20 mouse cellular contexts compared by ENCODE assay signal in the genomic region with DNA sequence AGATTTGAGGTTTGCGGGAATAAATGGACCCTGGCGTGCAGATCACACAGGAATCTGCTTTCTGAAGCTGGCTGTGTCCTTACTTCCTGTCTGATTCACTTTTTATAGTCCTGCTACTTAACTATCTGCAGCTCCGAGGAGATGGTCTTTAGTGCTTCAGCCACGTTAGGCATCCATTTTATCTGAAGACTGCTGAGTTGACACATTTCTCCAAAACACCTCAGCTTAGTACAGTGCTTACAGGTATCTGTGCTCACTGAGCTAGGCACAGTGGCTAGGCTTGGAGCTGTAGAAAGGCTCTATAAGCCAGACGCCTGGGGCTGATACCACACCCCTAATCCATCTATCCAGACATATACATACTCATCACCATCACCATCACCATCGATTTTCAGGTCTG. TPM values are rescaled to one million over a fixed set of nuclear protein-coding genes. Genes with fewer than 3 reads are reported as not detected.
A peak's percentile ranks its signal among the peaks of the same experiment; 100 is the strongest.
DNase-seq lines count a peak whose midpoint lies in the region; ATAC-seq and TF ChIP-seq lines count a peak whose summit lies in the region.
"Had no signal": no experiment of that assay in that cellular context is flagged by ENCODE, and none has a peak within 500 bp of the region (broad histone marks: within the 10 kb centered on the region; RNA-seq: fewer than 3 reads in every experiment).

No protein-coding gene starts in this region.

- no peak overlapping the region for H3K4me2 ChIP-seq in heart, embryonic 12.5 days
- no peak overlapping the region for H3K4me2 ChIP-seq in heart, embryonic 16.5 days (ENCODE audit: low read depth, low read length)
- no peak overlapping the region for H3K4me2 ChIP-seq in CH12.LX (ENCODE audit: insufficient read depth, low read depth, poor library complexity, severe bottlenecking)
- H3K4me2 ChIP-seq: embryonic facial prominence, embryonic 15.5 days; forebrain, embryonic 15.5 days; hindbrain, embryonic 15.5 days; kidney, embryonic 15.5 days had no signal

- TF ChIP-seq CTCF in CH12.LX (conservative IDR thresholded peaks at IDR 0.05 in 1 of 2, IDR thresholded peaks at IDR 0.05 in 1 of 2; ENCODE audit: low read depth in 2 of 2, low read length in 2 of 2), result no peak
- no peak for TF ChIP-seq CTCF in embryonic fibroblast, embryonic 13.5 days (IDR thresholded peaks at IDR 0.05; ENCODE audit: borderline replicate concordance, insufficient read depth, low read length)

- peak overlapping the region; percentile 20 for H3K27ac ChIP-seq in heart, embryonic 12.5 days (ENCODE audit: poor library complexity, severe bottlenecking)
- H3K27ac ChIP-seq in heart, embryonic 16.5 days (ENCODE audit: low read length), result peak overlapping the region; percentile 37
- no peak overlapping the region for H3K27ac ChIP-seq in CH12.LX (ENCODE audit: insufficient read depth, low read depth)
- peak overlapping the region; percentile 76 for H3K27ac ChIP-seq in embryonic fibroblast, embryonic 13.5 days (ENCODE audit: insufficient read depth, low read length)
- H3K27ac ChIP-seq: embryonic facial prominence, embryonic 15.5 days; forebrain, embryonic 15.5 days; hindbrain, embryonic 15.5 days had no signal

- DNase-seq in heart, postnatal 4 days, result no peak
- no peak for DNase-seq in heart, adult 11 months
- no peak for DNase-seq in CH12.LX (ENCODE audit: extremely low read depth)
- DNase-seq in adrenal gland, postnatal 36 days, result no peak
- DNase-seq: adrenal gland, postnatal 14 days; embryo, embryonic 11 days; gastrocnemius, postnatal 36 days; kidney, adult 2 months had no signal

- H3K4me3 ChIP-seq in heart, embryonic 12.5 days, result no peak overlapping the region
- H3K4me3 ChIP-seq in heart, embryonic 16.5 days (ENCODE audit: low read length), result no peak overlapping the region
- no peak overlapping the region for H3K4me3 ChIP-seq in CH12.LX (replicated peaks in 1 of 3; ENCODE audit: low read depth in 2 of 3, low read length in 2 of 3, poor library complexity in 1 of 3)
- H3K4me3 ChIP-seq in embryonic fibroblast, embryonic 13.5 days (ENCODE audit: insufficient read depth, low read length), result no peak overlapping the region
- H3K4me3 ChIP-seq: embryonic facial prominence, embryonic 15.5 days; forebrain, embryonic 15.5 days; heart, adult 2 months; hindbrain, embryonic 15.5 days; kidney, embryonic 15.5 days had no signal

- H3K4me1 ChIP-seq in heart, embryonic 12.5 days (replicated peaks), result peaks cover 44% of the 10 kb centered on the region
- H3K4me1 ChIP-seq in heart, embryonic 16.5 days (ENCODE audit: control insufficient read depth, insufficient read depth, low read length), result peaks cover 38% of the 10 kb centered on the region
- H3K4me1 ChIP-seq in CH12.LX (ENCODE audit: control insufficient read depth in 1 of 2, insufficient read depth in 2 of 2), result peaks cover 8 to 10% of the 10 kb centered on the region in 2 experiments
- peaks cover 33% of the 10 kb centered on the region for H3K4me1 ChIP-seq in embryonic fibroblast, embryonic 13.5 days (ENCODE audit: control insufficient read depth, insufficient read depth, low read length)
- H3K4me1 ChIP-seq: forebrain, embryonic 15.5 days had no signal

- dilution Hi-C loops in CH12.LX (cut with MboI; ENCODE audit: extremely low pct_ligation_motif_present, extremely low pct_unique_long_range_greater_than_20kb, low sequenced_read_pairs), result no loop called here

- 42% methylated on average over 6 of the region's 6 CpGs for WGBS in heart, embryonic 12.5 days
- WGBS in heart, embryonic 16.5 days, result 33% methylated on average over 6 of the region's 6 CpGs

- in situ Hi-C loops in CH12.LX (cut with MboI; ENCODE audit: low pct_ligation_motif_present, low pct_unique_long_range_greater_than_20kb, low sequenced_read_pairs), result no loop called here

- no peak for TF ChIP-seq EP300 in CH12.LX (IDR thresholded peaks at IDR 0.05; ENCODE audit: low read length)

- H3K9ac ChIP-seq in heart, embryonic 12.5 days, result no peak overlapping the region
- H3K9ac ChIP-seq in heart, embryonic 16.5 days (ENCODE audit: low read length), result no peak overlapping the region
- H3K9ac ChIP-seq in CH12.LX (ENCODE audit: insufficient read depth, low read depth), result no peak overlapping the region
- H3K9ac ChIP-seq: embryonic facial prominence, embryonic 15.5 days; forebrain, embryonic 15.5 days; hindbrain, embryonic 15.5 days; kidney, embryonic 15.5 days had no signal

- no peak for TF ChIP-seq POLR2A in CH12.LX (IDR thresholded peaks at IDR 0.05; ENCODE audit: low read depth, low read length)
- TF ChIP-seq POLR2A in embryonic fibroblast, embryonic 13.5 days (IDR thresholded peaks at IDR 0.05; ENCODE audit: low read depth, low read length), result no peak; the same call in 1 of the 2 replicates

- no peak for ATAC-seq in heart, embryonic 12.5 days (ENCODE audit: insufficient number of reproducible peaks, low FRiP score)
- ATAC-seq in heart, embryonic 16.5 days (replicated peaks; ENCODE audit: extremely low read depth, insufficient read depth, low FRiP score), result no peak
- ATAC-seq: activated CD4-positive, CD25-positive, alpha-beta regulatory T cell, adult 4 months; forebrain, embryonic 15.5 days; intestine, embryonic 16.5 days had no signal

- no peak for TF ChIP-seq RAD21 in CH12.LX (IDR thresholded peaks at IDR 0.05; ENCODE audit: low read depth, low read length)

- H3K9me3 ChIP-seq in heart, embryonic 12.5 days (replicated peaks), result no peaks in the 10 kb centered on the region; the same call in 1 of the 2 replicates
- H3K9me3 ChIP-seq in heart, embryonic 16.5 days (replicated peaks; ENCODE audit: control insufficient read depth, low read length), result peaks cover 7% of the 10 kb centered on the region
- H3K9me3 ChIP-seq in CH12.LX (replicated peaks; ENCODE audit: low read length), result peaks cover 5% of the 10 kb centered on the region
- H3K9me3 ChIP-seq: embryonic facial prominence, embryonic 15.5 days; forebrain, embryonic 15.5 days; hindbrain, embryonic 15.5 days; kidney, embryonic 15.5 days had no signal

- H3K27me3 ChIP-seq in heart, embryonic 12.5 days (replicated peaks), result no peaks in the 10 kb centered on the region
- no peaks in the 10 kb centered on the region for H3K27me3 ChIP-seq in heart, embryonic 16.5 days (ENCODE audit: control insufficient read depth, insufficient read depth, low read length)
- peaks cover 85% of the 10 kb centered on the region for H3K27me3 ChIP-seq in CH12.LX (replicated peaks)
- H3K27me3 ChIP-seq: embryonic facial prominence, embryonic 15.5 days; forebrain, embryonic 15.5 days; hindbrain, embryonic 15.5 days; kidney, embryonic 15.5 days had no signal

- H3K36me3 ChIP-seq in heart, embryonic 12.5 days, result peaks cover 24% of the 10 kb centered on the region
- peaks cover 6% of the 10 kb centered on the region; the same call in 1 of the 2 replicates for H3K36me3 ChIP-seq in heart, embryonic 16.5 days (ENCODE audit: control insufficient read depth, insufficient read depth)
- no peaks in the 10 kb centered on the region for H3K36me3 ChIP-seq in CH12.LX (replicated peaks in 1 of 2; ENCODE audit: control insufficient read depth in 1 of 2, insufficient read depth in 1 of 2, low read length in 1 of 2)
- H3K36me3 ChIP-seq: forebrain, embryonic 15.5 days; hindbrain, embryonic 15.5 days had no signal

- H3K79me2 ChIP-seq in CH12.LX (replicated peaks; ENCODE audit: control insufficient read depth, extremely low read depth, insufficient read depth, poor library complexity, severe bottlenecking), result no peaks in the 10 kb centered on the region

TF ChIP-seq in CH12.LX, 34 proteins besides CTCF, POLR2A, EP300 and RAD21:
- TF ChIP-seq ELF1 (IDR thresholded peaks at IDR 0.05; ENCODE audit: low read depth, low read length) (no peak), MXI1 (IDR thresholded peaks at IDR 0.05; ENCODE audit: low read depth, low read length) (no peak), MAFK (IDR thresholded peaks at IDR 0.05; ENCODE audit: insufficient replicate concordance, low read length) (peak; percentile 83)
TF ChIP-seq in CH12.LX: peak in this region for 1.

RNA-seq across cellular contexts. Expression of gene Pwwp2b, which starts 17.4 kb away (rescaled TPM):
- polyA plus RNA-seq in heart, embryonic 12.5 days (2016; fragmentation: Nextera tagmentation; extraction: Ambion mirVana), result 8.0 and 9.2 TPM in 2 replicates
- total RNA-seq in heart, postnatal 4 days (2021), result 1 to 10 TPM; 7.9 to 9.3 TPM
- polyA plus RNA-seq in heart, embryonic 16.5 days (2015; fragmentation: Nextera tagmentation; extraction: Ambion mirVana), result 7.0 and 8.1 TPM in 2 replicates
- total RNA-seq in CH12.LX (2012; rRNA removed) (0.08 TPM in 1 of 2 replicates, not detected in the other), CH12.LX (2014; rRNA removed) (not detected in 2 replicates)
- not detected in 2 replicates for polyA plus RNA-seq in CH12.LX (2012; ENCODE audit: insufficient read length, low read depth)
- 8.9 and 9.5 TPM in 2 replicates for polyA plus RNA-seq in embryonic fibroblast, embryonic 13.5 days (2011; ENCODE audit: insufficient read length, low read depth, missing spikeins)
- total RNA-seq in adrenal gland, postnatal 36 days (2021), result 10 to 100 TPM in 1 of 2 experiments, 1 to 10 TPM in 1; 9.8 to 15.6 TPM

RNA-seq across cellular contexts. Expression of gene Stk32c, which starts 52.5 kb away (rescaled TPM):
- 0.08 TPM in 1 of 2 replicates, not detected in the other for polyA plus RNA-seq in heart, embryonic 12.5 days (2016; fragmentation: Nextera tagmentation; extraction: Ambion mirVana)
- total RNA-seq in heart, postnatal 4 days (2021), result 1 to 10 TPM; 3.3 to 3.4 TPM
- 0.06 and 0.07 TPM in 2 replicates for polyA plus RNA-seq in heart, embryonic 16.5 days (2015; fragmentation: Nextera tagmentation; extraction: Ambion mirVana)
- total RNA-seq in CH12.LX (2012; rRNA removed) (not detected in 2 replicates), CH12.LX (2014; rRNA removed) (not detected in 2 replicates)
- polyA plus RNA-seq in CH12.LX (2012; ENCODE audit: insufficient read length, low read depth), result not detected in 2 replicates
- polyA plus RNA-seq in embryonic fibroblast, embryonic 13.5 days (2011; ENCODE audit: insufficient read length, low read depth, missing spikeins), result 0.46 and 1.0 TPM in 2 replicates
- total RNA-seq in adrenal gland, postnatal 36 days (2021), result 1 to 10 TPM; 3.3 to 3.9 TPM
- total RNA-seq: common myeloid progenitor, adult 5-6 weeks; MEL had no signal

RNA-seq across cellular contexts. Expression of gene Lrrc27, which starts 52.8 kb away (rescaled TPM):
- polyA plus RNA-seq in heart, embryonic 12.5 days (2016; fragmentation: Nextera tagmentation; extraction: Ambion mirVana), result 2.7 and 3.4 TPM in 2 replicates
- 1 to 10 TPM; 3.4 to 5.0 TPM for total RNA-seq in heart, postnatal 4 days (2021)
- 2.8 and 4.1 TPM in 2 replicates for polyA plus RNA-seq in heart, embryonic 16.5 days (2015; fragmentation: Nextera tagmentation; extraction: Ambion mirVana)
- 0.21 TPM in 1 of 2 replicates, not detected in the other for total RNA-seq in CH12.LX (2012; rRNA removed)
- total RNA-seq in CH12.LX (2014; rRNA removed), result not detected in 2 replicates
- polyA plus RNA-seq in CH12.LX (2012; ENCODE audit: insufficient read length, low read depth), result not detected in 2 replicates
- 25.2 and 27.8 TPM in 2 replicates for polyA plus RNA-seq in embryonic fibroblast, embryonic 13.5 days (2011; ENCODE audit: insufficient read length, low read depth, missing spikeins)
- total RNA-seq in adrenal gland, postnatal 36 days (2021), result 1 to 10 TPM; 6.9 to 8.1 TPM
